Mouse (Mus musculus): ENCODE results near the gene C8g.

Gene C8g

DNA sequence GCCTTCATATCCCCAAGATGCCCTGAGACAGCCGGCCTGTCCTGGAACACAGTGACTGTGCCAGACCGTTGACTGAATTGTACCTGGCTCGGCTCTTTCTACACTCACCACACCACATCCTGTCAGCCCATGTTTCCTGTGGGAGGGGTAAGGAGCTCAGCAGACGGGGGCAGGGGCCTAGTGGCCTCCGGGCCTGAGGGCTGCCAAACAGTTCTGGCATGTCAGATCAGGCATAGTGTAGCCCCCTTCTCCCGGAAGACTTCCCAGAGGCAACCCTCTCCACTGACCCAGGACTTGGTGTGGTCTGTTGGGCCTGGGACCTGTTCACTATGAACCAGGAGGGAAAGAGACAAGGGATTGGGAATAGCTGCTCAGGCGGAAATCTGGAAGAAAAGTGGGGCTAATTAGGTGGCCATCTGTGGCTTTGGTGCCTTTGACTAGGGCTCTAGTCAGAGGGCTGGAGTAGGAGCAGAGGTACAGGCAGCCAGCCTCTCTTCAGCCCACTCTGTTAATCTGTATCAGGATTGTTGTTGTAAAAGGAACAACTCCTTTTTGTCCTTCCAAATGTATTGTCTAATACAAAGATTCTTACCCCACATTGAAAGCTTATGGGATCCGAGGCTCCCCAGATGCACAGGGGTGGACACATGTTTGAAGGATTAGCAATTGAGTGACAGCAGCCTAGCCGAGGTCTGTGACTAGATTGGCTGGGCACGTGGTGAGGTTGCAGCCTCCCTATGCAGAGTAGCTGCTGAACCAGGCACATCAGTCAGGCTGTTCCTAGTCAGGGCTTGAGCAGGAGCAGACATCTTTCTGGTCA is 35.5 kb downstream of the C8g start:
- no peak for DNase-seq

GRCm38 (mm10) chr2:25465256-25465655 is 36.3 kb downstream of the C8g start:
- no peak for DNase-seq

DNA sequence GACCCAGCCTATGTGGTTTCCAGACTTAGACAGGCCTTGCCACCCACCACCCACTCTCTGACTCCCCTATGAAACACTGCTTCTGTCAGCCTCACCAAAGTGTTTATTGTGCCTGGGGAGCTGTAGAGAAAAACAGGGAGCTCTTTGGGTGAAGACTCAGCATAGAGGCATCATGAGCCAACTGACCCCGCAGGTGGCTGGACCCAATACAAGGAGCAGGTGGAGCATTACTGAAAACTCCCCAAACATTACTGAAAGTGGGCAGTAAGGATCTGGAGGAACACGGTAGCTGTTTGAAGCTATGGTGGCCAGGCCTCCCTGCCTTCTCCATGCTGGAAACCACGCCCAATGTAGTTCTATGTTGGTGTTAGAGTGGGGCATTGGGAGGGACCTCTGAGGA is 37.9 kb downstream of the C8g start:
- DNase-seq: no peak

- DNase-seq: no peak
Observed at GRCm38 (mm10) chr2:25461407-25461806, 40.1 kb downstream of the C8g start.

- peak; percentile 96 for DNase-seq
Observed at GRCm38 (mm10) chr2:25460551-25461309, 40.8 kb downstream of the C8g start, which contains the start of gene Paxx. Gene Paxx (minus strand): TSS chr2:25461094.

DNA sequence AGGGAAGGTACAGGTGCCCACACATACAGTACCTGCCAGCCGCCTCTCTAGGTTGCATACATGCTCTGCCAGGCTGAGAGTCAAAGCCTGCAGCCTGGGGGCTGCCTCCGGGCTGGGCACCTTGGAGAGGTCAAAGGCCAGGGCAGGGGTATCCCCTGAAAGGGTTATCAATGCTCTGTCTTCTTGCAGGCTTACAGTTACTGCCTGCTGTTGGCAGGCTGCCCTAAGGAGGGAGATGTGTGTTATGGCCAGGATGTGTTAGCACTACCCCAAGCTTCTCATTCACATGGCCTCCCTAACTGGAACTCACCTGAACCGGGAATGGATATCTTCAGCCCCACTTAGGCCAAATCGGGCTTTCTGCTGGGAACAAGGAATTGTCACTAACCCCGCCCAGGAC is 41.4 kb downstream of the C8g start:
- no peak for DNase-seq

DNA sequence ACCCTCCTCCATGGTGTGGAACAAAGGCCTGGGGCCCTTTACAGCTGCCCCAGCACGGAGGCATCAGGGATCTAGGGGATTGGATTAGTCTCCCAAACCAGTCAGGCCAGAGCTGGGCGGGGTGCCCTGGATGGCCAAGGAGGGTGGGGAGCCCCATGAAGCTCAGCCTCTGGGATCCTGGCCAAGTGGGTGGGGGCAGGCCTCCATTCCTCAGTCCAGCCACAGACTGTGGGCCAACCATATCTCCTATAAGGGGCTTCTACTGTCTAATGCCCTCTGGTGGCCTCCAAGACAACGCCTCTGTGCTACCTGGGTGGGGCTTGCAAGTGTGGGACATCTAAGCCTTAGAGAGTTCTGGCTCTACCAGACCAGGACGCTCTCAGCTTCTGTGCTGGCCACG is 42.6 kb downstream of the C8g start:
- no peak for DNase-seq

GRCm38 (mm10) chr2:25457022-25457896 is 44.3 kb downstream of the C8g start:
- no peak for DNase-seq

DNA sequence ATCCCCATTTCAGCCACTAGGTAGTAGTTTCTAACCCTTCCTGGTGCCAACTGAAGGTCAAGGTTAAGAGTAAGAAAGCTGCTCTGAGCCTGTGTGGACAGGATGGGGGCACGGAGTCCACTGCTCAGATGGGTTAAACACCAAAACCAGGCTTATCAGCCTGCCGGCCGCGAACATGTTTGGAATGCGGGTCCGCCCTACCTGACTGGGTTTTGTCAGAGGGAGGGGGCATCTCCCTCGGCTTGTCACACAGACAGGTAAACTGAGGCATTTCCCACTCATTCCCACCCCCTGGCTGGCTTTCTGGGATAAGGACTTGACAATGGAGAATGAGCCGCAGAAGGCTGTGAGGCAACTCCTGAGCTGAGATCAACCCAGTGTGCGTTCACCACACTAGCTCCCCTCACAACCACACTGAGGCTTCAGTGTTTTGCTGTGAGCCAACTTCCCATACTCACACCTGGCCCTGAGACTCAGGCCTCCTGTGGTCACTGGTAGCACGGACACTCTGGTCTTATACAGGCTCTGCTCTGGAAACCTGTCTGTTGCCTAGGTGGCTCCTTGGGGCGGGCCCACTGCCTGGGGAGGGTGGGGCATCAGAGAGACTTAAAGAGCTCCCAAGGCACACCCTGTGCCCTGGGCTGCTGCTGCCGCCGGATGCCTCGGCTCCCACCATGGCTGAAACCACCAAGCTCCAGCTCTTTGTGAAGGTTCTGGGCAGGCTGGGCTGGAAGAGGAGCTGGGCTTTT is 45.1 kb downstream of the C8g start, which contains the start of gene Clic3:
Gene Clic3, plus strand, starts transcription at position 634 of the 749 bp plus-strand sequence.
- DNase-seq: no peak

DNA sequence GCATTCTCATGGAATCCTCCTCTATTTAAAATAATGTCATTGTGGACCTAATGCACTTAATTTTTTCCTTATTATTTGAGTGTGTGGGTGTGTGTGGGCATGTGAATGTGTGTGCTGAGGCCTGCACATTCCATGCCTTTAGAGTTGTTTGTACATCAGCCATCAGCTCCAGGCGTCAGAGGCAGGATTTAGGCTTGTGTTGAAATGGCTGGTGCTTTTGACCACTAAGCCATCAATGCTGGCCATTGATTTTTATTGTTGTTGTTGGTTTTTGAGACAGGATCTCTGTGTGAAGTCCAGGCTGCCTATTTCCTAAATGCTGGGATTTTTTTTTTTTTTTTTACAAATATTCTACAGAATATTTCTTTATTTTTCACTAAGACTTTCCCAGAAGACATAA is 48.6 kb downstream of the C8g start:
- DNase-seq: no peak

- DNase-seq: no peak
Observed at GRCm38 (mm10) chr2:25450853-25451647, 50.5 kb downstream of the C8g start.

Data from layer of hippocampus, adult 9-11 months (tissue).